Mouse (Mus musculus) embryonic facial prominence, embryonic 10.5 days (tissue): Measurements from ENCODE around the gene Trmt1l. TPM values are rescaled to one million over a fixed set of nuclear protein-coding genes. Genes with fewer than 3 reads are reported as not detected.

Experiments used
- DNase-seq: peaks from one replicate; pipeline ENCODE4 v3.0.0-alpha.2; 2017; ENCODE audit warnings: low spot score
- H3K27ac ChIP-seq: fragments of 300-500 bp; sonication (generic); replicated peaks from 2 replicates; pipeline ENCODE4 v1.5.1; 2016; ENCODE audit warnings: mild to moderate bottlenecking
- H3K27me3 ChIP-seq: fragments of 300-500 bp; sonication (generic); replicated peaks from 2 replicates; pipeline ENCODE4 v1.6.1; 2016; ENCODE audit warnings: low read depth, mild to moderate bottlenecking; ENCODE audit not compliant: poor library complexity, severe bottlenecking
- H3K36me3 ChIP-seq: fragments of 300-500 bp; sonication (generic); replicated peaks from 2 replicates; pipeline ENCODE4 v1.6.1; 2016; ENCODE audit warnings: mild to moderate bottlenecking, moderate library complexity
- H3K4me1 ChIP-seq: fragments of 300-500 bp; sonication (generic); 2 replicates; pipeline ENCODE4 v1.6.1; 2016
- H3K4me3 ChIP-seq: fragments of 300-500 bp; sonication (generic); 2 replicates; pipeline ENCODE4 v1.5.1; 2016; ENCODE audit warnings: mild to moderate bottlenecking, moderate library complexity
- H3K9me3 ChIP-seq: fragments of 300-500 bp; sonication (generic); 2 replicates; pipeline ENCODE4 v1.6.1; 2016; ENCODE audit warnings: mild to moderate bottlenecking
- WGBS: fragments of 180-500 bp; shearing (Covaris S2); methylation state at CpG from one replicate; pipeline ENCODE4 v1.1.7; 2016; 5-methylcytosine and 5-hydroxymethylcytosine counted together
- polyA plus RNA-seq: library from polyadenylated mRNA; unstranded; fragments of >200 nt; fragmentation: Nextera tagmentation; extraction: Ambion mirVana; gene quantifications from 2 replicates; pipeline ENCODE4 v1.2.1, GENCODE M21; 2016

Gene Trmt1l
- 49.8 and 50.6 TPM in 2 replicates for polyA plus RNA-seq

DNA sequence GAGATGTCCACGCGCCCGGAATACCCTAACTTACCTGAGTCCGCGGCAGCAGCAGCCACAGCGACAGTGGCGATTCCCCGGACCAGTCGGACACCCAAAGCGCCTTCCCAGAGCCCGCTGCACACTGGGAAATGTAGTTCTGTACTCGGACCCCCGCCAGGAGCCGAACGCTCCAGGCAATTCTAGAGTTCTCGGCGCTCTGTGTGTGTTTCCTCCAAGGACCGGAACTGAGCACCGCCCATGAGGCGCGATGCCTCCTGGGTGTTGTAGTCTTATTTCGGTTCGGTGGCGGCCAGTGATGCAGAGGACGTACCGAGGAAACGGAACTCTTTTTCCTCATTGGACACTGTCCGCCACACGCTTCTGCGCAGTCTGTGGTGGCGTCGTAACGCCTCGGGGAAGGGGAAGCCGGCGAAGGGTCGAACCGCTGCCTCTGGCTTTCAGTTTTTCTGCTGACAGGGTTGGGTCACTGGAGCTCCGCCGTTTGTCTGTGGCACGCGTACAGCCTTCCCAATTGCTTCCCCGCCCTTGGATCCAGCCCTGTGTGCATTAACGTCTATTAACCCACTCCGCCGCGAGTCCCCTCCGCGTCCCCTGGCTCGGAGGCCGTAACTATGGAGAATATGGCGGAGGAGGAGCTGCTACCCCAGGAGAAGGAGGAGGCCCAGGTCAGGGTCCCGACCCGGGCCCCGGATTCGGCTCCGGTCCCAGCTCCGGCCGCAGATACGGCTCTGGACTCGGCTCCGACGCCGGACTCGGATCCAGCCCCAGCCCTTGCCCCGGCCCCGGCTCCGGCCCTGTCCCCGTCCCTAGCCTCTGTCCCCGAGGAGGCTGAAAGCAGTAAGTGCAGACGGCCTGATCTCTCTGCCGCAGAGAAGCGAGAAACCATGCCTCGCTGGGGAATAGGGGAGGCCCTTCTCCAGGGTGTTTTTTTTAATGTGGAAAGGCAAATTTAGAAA is at the start of gene Trmt1l, which contains the start of gene Swt1:
TSS of gene Trmt1l (plus strand) at position 280 of the 959 bp plus-strand sequence.
TSS of gene Swt1 (minus strand) at position 193 of the 959 bp plus-strand sequence.
- under 1% methylated on average over 74 of the region's 74 CpGs for WGBS
- H3K9me3 ChIP-seq = no peaks in the 10 kb centered on the region
- H3K36me3 ChIP-seq = peaks cover 7% of the 10 kb centered on the region
- H3K27me3 ChIP-seq = no peaks in the 10 kb centered on the region
- peaks cover 13% of the 10 kb centered on the region for H3K4me1 ChIP-seq
- H3K4me3 ChIP-seq = peak within 1 kb of the TSS; percentile 77
- peak within 1 kb of the TSS; percentile 92 for H3K27ac ChIP-seq
- DNase-seq = peak; percentile 97

DNA sequence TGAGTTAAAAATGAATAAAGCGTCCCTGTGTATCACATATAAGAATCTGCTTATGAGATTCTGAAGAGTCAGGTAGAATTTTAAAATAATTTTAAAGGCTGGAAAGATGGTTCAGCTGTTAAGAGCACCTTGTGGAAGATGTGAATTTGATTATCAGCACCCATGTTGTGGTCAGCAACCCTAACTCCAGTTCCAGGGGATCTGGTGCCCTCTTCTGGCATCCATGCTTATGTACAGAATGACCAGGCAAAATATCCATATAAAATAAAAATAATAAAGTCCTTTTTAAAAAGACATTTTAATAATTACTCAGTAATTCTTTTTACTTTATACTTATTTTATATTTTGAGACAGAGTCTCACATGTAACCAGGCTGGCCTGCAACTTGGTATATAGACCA is 38.3 kb upstream of the Trmt1l start:
- Histone ChIP-seq H3K27me3 (no peaks in the 10 kb centered on the region), H3K4me1 (no peaks in the 10 kb centered on the region), H3K27ac (no peak overlapping the region), H3K36me3 (peaks cover 35% of the 10 kb centered on the region), H3K9me3 (no peaks in the 10 kb centered on the region), H3K4me3 (no peak overlapping the region)
- WGBS = 96% methylated on average over 1 of the region's 1 CpGs
- DNase-seq = no peak

DNA sequence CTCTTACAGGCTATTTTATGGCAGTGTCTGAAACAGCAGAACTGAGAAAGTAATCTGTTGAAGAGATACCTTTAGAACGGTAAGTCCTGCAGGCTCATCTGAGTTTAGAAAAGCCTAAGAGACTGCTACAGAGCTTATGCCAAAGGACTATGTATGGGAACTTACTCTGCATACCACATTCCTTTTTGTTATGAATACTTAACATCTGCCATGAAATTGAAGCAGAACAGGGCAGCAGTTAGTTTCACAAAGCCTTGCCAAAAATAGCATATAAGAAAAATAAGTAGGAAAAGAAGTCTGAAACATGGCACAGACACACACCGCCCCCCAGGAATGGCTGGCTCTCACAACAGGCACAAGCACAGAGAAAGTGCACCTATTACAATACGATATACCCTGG is 18.5 kb upstream of the Trmt1l start:
- Histone ChIP-seq H3K4me1 (no peaks in the 10 kb centered on the region), H3K9me3 (no peaks in the 10 kb centered on the region), H3K36me3 (peaks cover 69% of the 10 kb centered on the region), H3K27me3 (no peaks in the 10 kb centered on the region), H3K27ac (no peak overlapping the region), H3K4me3 (no peak overlapping the region)
- DNase-seq = no peak
- WGBS = 88% methylated on average over 3 of the region's 3 CpGs

DNA sequence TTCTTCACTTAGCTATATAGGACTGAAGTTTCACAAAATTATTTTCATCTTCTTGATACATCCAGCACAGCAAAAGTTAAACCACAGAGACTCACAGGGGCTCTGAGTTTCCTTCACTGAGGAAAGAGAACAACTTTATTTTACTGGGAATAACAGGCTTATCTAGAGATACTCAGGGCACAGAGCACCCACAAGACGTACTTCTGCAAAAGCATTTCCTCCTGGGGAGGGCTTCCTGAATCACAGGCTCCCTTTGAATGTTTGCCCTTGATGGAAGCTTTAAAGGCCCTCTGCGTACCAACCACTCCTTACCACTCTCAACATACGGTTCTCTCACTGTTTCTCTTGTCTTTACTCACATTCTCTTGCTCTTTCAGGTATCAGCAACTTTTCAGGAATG is 6.2 kb upstream of the Trmt1l start:
- no peak for DNase-seq
- no peak overlapping the region for H3K27ac ChIP-seq
- 82% methylated on average over 3 of the region's 3 CpGs for WGBS
- no peak overlapping the region for H3K4me3 ChIP-seq
- peaks cover 54% of the 10 kb centered on the region for H3K36me3 ChIP-seq
- no peaks in the 10 kb centered on the region for H3K27me3 ChIP-seq
- H3K9me3 ChIP-seq = no peaks in the 10 kb centered on the region
- peaks cover 4% of the 10 kb centered on the region for H3K4me1 ChIP-seq

DNA sequence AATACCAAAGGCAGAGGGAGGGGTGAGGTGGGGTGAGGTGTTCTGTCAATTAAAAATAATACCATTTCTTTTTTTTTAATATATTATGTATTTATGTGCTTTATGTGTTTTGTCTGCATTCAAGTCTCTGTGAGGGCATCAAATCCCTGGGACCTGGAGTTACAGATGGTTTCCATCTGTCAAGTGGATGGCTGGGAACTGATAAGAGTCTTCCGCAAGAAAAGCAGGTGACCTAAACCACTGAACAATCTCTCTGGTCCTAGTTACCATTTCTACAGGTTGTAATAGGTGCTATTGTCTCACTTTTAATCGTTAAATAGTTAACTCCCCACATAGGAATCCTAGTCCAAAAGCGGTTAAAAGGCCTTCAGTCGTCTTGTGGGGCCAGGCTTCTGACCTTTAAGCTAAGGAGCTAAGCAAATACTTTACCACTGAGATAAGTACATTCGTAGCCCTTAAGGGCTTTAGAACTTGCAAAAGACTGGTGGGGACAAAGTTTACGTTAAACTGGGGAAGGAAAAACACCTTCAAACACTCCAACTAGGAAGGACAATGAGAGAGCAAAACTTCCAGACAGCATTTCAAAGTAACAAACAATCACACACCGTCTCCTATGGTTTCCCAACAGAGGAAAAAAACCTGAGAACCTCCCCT is 1.3 kb upstream of the Trmt1l start:
- 27% methylated on average over 7 of the region's 7 CpGs for WGBS
- Histone ChIP-seq H3K9me3 (no peaks in the 10 kb centered on the region), H3K4me3 (peak overlapping the region; percentile 77), H3K27ac (no peak overlapping the region), H3K4me1 (peaks cover 13% of the 10 kb centered on the region), H3K27me3 (no peaks in the 10 kb centered on the region), H3K36me3 (peaks cover 11% of the 10 kb centered on the region)
- no peak for DNase-seq

DNA sequence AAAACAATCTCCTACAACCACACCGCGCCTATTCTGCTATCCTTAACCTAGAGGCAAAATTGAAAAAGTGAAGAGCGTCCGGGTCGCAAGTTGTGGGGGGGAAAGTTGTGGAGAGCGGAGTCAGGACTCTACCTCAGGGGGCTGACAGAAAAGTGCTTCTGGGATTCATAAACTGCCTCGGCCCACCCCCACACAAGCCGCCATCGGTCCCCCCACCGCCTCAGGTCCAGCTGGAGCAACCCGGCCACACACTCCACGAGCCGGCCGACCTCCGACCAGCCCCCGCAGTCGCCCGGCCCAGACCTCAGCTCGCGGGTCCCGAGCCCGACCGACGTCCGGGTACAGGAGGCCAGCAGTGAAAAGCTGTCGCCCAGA is 467 bp upstream of the Trmt1l start:
- Histone ChIP-seq H3K4me3 (peak overlapping the region; percentile 77), H3K27ac (peak overlapping the region; percentile 86), H3K27me3 (no peaks in the 10 kb centered on the region), H3K36me3 (peaks cover 3% of the 10 kb centered on the region; the same call in 1 of the 2 replicates), H3K4me1 (peaks cover 13% of the 10 kb centered on the region), H3K9me3 (no peaks in the 10 kb centered on the region)
- no peak for DNase-seq
- WGBS = under 1% methylated on average over 26 of the region's 26 CpGs

DNA sequence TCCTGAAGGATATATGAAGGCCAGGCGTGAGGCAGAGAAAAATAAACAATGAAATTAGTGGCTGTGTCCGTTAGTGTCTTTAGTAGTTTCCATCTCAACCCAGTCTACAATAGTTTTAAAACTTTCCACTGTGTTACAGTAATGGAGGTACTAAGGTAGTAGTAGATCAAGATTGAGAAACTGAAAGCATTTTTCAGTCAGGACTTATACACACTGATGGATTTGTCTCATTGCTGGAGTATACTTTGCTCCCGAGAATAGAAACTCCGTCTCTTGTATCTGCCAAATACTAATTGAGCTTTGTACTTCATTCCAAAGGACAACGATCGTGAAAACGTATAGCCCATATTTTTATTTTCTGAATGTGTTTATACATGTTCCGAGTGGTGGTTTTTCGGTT is 974 bp downstream of the Trmt1l start:
- Histone ChIP-seq H3K4me1 (peaks cover 13% of the 10 kb centered on the region), H3K9me3 (no peaks in the 10 kb centered on the region), H3K4me3 (peak overlapping the region; percentile 77), H3K27me3 (no peaks in the 10 kb centered on the region), H3K36me3 (peaks cover 14% of the 10 kb centered on the region), H3K27ac (peak overlapping the region; percentile 92)
- DNase-seq = no peak
- 53% methylated on average over 9 of the region's 9 CpGs for WGBS

DNA sequence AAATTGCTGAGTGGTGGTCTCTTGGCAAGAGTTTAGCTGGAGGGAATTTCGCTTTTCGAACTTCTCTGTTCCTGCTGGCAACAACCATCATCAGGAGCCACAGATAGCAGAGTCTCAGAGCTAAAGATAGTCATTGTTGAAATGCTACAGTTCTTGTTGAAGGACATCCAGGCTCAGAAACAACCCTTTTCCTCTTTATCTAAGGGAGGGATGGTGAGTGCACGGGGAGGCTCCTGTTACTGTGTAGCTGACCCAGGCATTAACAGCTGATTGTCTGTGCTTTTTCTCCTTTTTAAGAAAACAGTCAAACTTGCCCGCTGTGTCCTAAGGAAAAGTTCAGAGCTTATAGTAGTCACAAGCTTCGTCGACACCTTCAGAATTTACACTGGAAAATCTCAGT is 7.1 kb downstream of the Trmt1l start:
- no peak for DNase-seq
- Histone ChIP-seq H3K9me3 (no peaks in the 10 kb centered on the region), H3K36me3 (peaks cover 72% of the 10 kb centered on the region), H3K4me3 (no peak overlapping the region), H3K4me1 (no peaks in the 10 kb centered on the region), H3K27me3 (no peaks in the 10 kb centered on the region), H3K27ac (no peak overlapping the region)
- 94% methylated on average over 6 of the region's 6 CpGs for WGBS

DNA sequence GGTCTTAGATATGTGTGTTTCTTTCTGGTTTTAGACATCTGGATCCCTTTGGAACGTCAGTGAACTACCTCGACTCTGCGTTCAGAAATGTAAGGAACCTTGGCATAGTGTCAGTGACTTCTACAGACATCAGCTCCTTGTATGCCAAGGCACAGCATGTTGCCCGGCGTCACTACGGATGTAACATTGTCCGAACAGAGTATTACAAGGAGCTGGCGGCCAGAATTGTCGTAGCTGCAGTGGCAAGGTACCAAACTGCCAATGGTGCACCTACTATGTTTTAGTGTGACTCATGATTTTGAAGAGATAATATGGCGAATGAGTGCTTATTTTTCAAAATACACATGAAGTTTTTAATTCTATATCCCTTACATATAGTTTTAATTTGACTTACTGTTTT is 21.5 kb downstream of the Trmt1l start:
- 96% methylated on average over 10 of the region's 10 CpGs for WGBS
- Histone ChIP-seq H3K36me3 (peaks cover 100% of the 10 kb centered on the region), H3K4me3 (no peak overlapping the region), H3K27ac (no peak overlapping the region), H3K4me1 (no peaks in the 10 kb centered on the region), H3K27me3 (no peaks in the 10 kb centered on the region), H3K9me3 (no peaks in the 10 kb centered on the region)
- DNase-seq = no peak

DNA sequence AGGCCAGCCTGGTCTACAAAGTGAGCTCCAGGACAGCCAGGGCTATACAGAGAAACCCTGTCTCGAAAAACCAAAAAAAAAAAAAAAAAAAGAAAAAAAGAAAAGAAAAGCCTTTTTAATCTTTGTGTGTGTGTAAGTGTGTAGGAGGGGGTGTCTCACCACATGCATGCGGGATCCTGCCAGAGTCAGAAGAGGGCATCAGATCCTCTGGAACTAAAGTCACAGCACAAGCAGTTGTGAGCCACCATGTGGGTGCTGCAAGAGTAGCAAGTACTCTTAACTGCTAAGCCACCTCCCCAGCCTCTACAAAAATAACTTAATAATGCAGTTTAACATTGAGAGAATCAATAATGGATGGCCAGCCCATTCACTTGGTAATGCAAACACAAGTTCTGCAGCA is 22.5 kb downstream of the Trmt1l start:
- Histone ChIP-seq H3K4me3 (no peak overlapping the region), H3K36me3 (peaks cover 98% of the 10 kb centered on the region), H3K9me3 (no peaks in the 10 kb centered on the region), H3K4me1 (no peaks in the 10 kb centered on the region), H3K27me3 (no peaks in the 10 kb centered on the region), H3K27ac (no peak overlapping the region)
- no peak for DNase-seq
- WGBS = 93% methylated on average over 2 of the region's 2 CpGs

DNA sequence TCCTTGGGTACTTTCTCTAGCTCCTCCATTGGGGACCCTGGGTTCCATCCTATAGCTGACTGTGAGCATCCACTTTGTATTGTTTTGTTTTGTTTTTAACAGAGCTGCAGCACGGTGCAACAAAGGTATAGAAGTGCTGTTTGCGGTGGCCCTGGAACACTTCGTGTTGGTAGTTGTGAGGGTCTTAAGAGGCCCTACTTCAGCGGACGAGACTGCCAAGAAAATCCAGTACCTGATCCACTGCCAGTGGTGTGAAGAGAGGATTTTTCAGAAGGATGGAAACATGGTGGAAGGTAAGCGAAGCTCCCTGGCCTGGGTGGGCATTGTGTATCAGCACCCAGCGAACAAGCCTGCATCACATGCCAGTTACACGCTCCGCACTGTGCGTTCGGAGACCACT is 23.6 kb downstream of the Trmt1l start:
- H3K9me3 ChIP-seq = no peaks in the 10 kb centered on the region
- H3K27me3 ChIP-seq = no peaks in the 10 kb centered on the region
- no peak overlapping the region for H3K27ac ChIP-seq
- H3K4me3 ChIP-seq = no peak overlapping the region
- WGBS = 97% methylated on average over 11 of the region's 11 CpGs
- H3K4me1 ChIP-seq = no peaks in the 10 kb centered on the region
- peaks cover 98% of the 10 kb centered on the region for H3K36me3 ChIP-seq
- no peak for DNase-seq

DNA sequence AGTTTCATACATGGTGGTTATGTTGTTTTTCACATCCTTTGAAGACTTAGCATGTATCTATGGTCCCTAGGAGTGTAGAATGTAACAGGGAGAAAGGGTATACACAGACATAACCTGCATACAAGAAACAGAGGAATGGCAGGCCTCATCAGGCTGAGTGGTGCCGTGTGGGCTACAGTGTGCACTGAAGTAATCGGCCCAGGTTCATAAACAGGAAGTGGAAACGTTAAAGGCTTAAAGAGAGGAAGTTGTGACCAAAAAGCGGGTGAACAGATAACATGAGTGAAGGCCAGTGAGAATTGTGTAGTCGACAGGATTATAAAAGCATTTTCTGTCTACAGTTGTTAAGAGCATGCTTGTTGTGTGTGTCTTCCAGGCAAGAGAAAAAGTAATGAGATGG is 28.7 kb downstream of the Trmt1l start:
- Histone ChIP-seq H3K9me3 (no peaks in the 10 kb centered on the region), H3K27me3 (no peaks in the 10 kb centered on the region), H3K4me3 (no peak overlapping the region), H3K36me3 (peaks cover 90% of the 10 kb centered on the region), H3K27ac (no peak overlapping the region), H3K4me1 (no peaks in the 10 kb centered on the region)
- no peak for DNase-seq
- WGBS = 87% methylated on average over 5 of the region's 5 CpGs

DNA sequence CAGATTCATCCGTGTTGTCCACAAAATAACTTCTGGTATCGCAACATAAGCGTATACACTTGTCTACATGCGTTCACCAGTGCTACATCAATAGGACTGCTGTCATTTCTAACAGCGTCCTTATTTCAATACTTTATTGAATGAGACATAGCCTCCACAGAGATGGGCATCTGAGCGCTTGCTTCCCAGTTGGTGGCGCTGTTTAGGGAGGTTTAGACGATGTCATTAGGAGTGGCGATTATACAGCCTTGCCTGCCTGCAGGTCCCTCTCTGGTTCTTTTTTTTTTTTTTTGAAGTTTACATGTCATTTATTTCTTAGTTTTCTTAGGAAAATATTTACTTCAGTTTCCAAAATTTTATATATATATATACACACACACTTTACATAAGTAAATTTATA is 32.9 kb downstream of the Trmt1l start:
- no peak for DNase-seq
- WGBS = 81% methylated on average over 9 of the region's 9 CpGs
- Histone ChIP-seq H3K4me3 (no peak overlapping the region), H3K4me1 (peaks cover 6% of the 10 kb centered on the region; the same call in 1 of the 2 replicates), H3K9me3 (no peaks in the 10 kb centered on the region), H3K27ac (no peak overlapping the region), H3K27me3 (no peaks in the 10 kb centered on the region), H3K36me3 (peaks cover 62% of the 10 kb centered on the region)
